Comparison of ENCODE assay signal across 19 mouse cellular contexts in the genomic region with DNA sequence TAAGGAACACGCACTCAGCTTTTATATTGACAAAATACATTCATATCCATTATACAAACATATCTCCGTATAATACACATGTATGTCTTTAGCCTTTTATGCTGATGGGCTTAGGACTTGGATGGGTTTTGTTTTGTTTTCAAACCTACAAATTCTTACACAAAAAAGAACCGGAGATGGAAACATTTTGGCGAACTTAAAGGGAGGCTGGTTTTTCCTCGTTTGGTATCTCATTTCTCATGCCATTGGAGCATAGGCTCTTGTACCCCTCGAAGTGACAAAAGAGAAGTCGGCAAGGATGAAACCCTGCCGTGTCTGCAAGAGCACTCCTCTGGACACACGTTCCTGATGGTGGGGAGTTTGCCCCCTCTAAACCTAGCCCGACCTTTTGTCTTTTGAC. TPM values are rescaled to one million over a fixed set of nuclear protein-coding genes. Genes with fewer than 3 reads are reported as not detected.
"Had no signal": no experiment of that assay in that cellular context is flagged by ENCODE, and none has a peak within 500 bp of the region (broad histone marks: within the 10 kb centered on the region; RNA-seq: fewer than 3 reads in every experiment).

No protein-coding gene starts in this region.

- H3K27ac ChIP-seq: kidney, postnatal 0 days; layer of hippocampus, adult 2 months; left cerebral cortex, adult 2 months; liver, embryonic 13.5 days had no signal

- H3K9ac ChIP-seq: liver, embryonic 13.5 days had no signal

- DNase-seq: kidney, adult 2 months; kidney, postnatal 25 days; layer of hippocampus, adult 9-11 months; layer of hippocampus, postnatal 36 days; liver, embryonic 13.5 days; lung, adult 2 months; lung, postnatal 14 days; lung, postnatal 4 days; right cerebral cortex, postnatal 14 days; right cerebral cortex, postnatal 4 days; thymus, adult 18-20 months; thymus, postnatal 36 days had no signal

- H3K36me3 ChIP-seq: liver, embryonic 13.5 days had no signal

- ATAC-seq: intestine, postnatal 0 days had no signal

- H3K9me3 ChIP-seq: liver, embryonic 13.5 days had no signal

- H3K4me3 ChIP-seq: layer of hippocampus, adult 2 months; left cerebral cortex, adult 2 months; liver, embryonic 13.5 days had no signal

- H3K4me2 ChIP-seq: liver, embryonic 13.5 days had no signal

RNA-seq across cellular contexts. Expression of a gene that starts 6.1 kb away (rescaled TPM):
- total RNA-seq: megakaryocyte progenitor cell, adult 5-6 weeks had no signal
- polyA plus RNA-seq: kidney, postnatal 0 days; limb, embryonic 11.5 days; lung, embryonic 16.5 days had no signal
